Mouse (Mus musculus): ENCODE results near the gene Fggy.

DNA sequence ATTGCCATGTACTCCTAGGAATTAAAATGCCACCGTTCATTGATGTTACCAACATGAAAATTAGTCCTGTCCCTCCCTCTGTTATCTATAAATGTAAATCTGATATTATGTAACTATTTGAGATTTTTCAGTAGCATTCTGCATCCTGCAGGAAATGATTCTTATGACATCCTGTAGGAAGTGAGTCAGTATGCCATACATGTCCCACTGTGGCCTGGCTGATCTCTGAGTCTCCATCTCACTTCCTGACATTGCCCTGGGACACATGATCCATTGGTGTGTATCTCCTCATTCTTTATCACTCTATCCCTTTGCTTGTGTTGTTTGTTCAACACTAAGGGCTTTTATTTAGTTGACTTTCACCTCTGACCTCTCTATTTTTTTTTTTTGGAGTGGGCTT is 110.3 kb downstream of the Fggy start:
- TF ChIP-seq CTCF (IDR thresholded peaks at IDR 0.05; ENCODE audit: low read depth): no peak
- TF ChIP-seq EP300 (IDR thresholded peaks at IDR 0.05; ENCODE audit: low read depth): no peak
